Mouse (Mus musculus) embryonic stem cell, embryonic (primary cell): Measurements from ENCODE around the gene Pla2r1.

Experiments used
- CTCF ChIA-PET, 4 experiments: fragments of 300-600 bp in 2 of 4; fragments of 350-600 bp in 2 of 4; sonication (Branson Sonifier 250); formaldehyde crosslinking; loops; one replicate each; lab custom pipeline; 2022; ENCODE audit warnings: inconsistent platforms in 2 of 4; lab: Charles Lee
- POLR2A ChIA-PET, 4 experiments: fragments of 300-600 bp in 2 of 4; fragments of 350-600 bp in 2 of 4; sonication (Branson Sonifier 250); formaldehyde crosslinking; loops; one replicate each; lab custom pipeline; 2022; ENCODE audit warnings: antibody characterized with exemption in 4 of 4, inconsistent platforms in 1 of 4; lab: Charles Lee

The Pla2r1 gene

GRCm38 (mm10) chr2:60418075-60418474 lies 135.0 kb downstream of the Pla2r1 start:
- ChIA-PET CTCF (interaction anchor here in 2 of 4 experiments (0.5 to 1.2 kb wide), 4 partner anchors 15 to 369 kb away, joined by 3 to 4 read pairs (median 3); no protein-coding TSS in a partner anchor), POLR2A (interaction anchor here in 3 of 4 experiments (0.5 to 2.8 kb wide), 10 partner anchors 8 to 374 kb away, joined by 3 to 11 read pairs (median 3); partner anchors contain the start of gene Ly75 (in 3 of the 3))

GRCm38 (mm10) chr2:60414334-60414733 lies 138.8 kb downstream of the Pla2r1 start:
- ChIA-PET CTCF (interaction anchor here (0.6 to 1.5 kb wide), 6 partner anchors 29 to 50 kb away, joined by 3 to 6 read pairs (median 4); partner anchors contain the start of gene Ly75 (in 3 of the 4)), POLR2A (interaction anchor here (0.5 to 7.9 kb wide), 48 partner anchors 9 to 1062 kb away, joined by 3 to 239 read pairs (median 4); partner anchors contain the start of genes Ly75 (in 3 of the 4), Baz2b (in 1 of the 4), March7 (in 1 of the 4) and Wdsub1 (in 1 of the 4))

- ChIA-PET CTCF (interaction anchor here in 1 of 4 experiments (1.5 to 2.2 kb wide), 2 partner anchors 29 to 30 kb away, joined by 6 to 7 read pairs; partner anchors contain the start of gene Ly75), POLR2A (interaction anchor here (0.6 to 7.9 kb wide), 14 partner anchors 9 to 765 kb away, joined by 3 to 239 read pairs (median 12); partner anchors contain the start of gene Ly75 (in 3 of the 4))
These were observed 140.0 kb downstream of the Pla2r1 start for GRCm38 (mm10) chr2:60413006-60413650.

- ChIA-PET CTCF (interaction anchor here in 3 of 4 experiments (0.5 to 2.2 kb wide), 6 partner anchors 8 to 888 kb away, joined by 3 to 12 read pairs (median 4); no protein-coding TSS in a partner anchor), POLR2A (interaction anchor here (0.6 to 7.9 kb wide), 50 partner anchors 9 to 1785 kb away, joined by 3 to 239 read pairs (median 4); partner anchors contain the start of genes Ly75 (in 4 of the 4), Baz2b (in 1 of the 4), Ccdc148 (in 1 of the 4) and March7 (in 1 of the 4))
These were observed 141.9 kb downstream of the Pla2r1 start for GRCm38 (mm10) chr2:60411181-60411580.

- ChIA-PET POLR2A (interaction anchor here (0.6 to 7.9 kb wide), 34 partner anchors 8 to 484 kb away, joined by 3 to 239 read pairs (median 4); partner anchors contain the start of gene Ly75 (in 3 of the 4)), CTCF (interaction anchor here in 3 of 4 experiments (0.5 to 1.3 kb wide), 4 partner anchors 26 to 887 kb away, joined by 3 to 12 read pairs (median 6); partner anchors contain the start of gene Ly75 (in 1 of the 3))
These were observed 142.9 kb downstream of the Pla2r1 start for GRCm38 (mm10) chr2:60409989-60410763.

GRCm38 (mm10) chr2:60409194-60409593 lies 143.9 kb downstream of the Pla2r1 start:
- CTCF ChIA-PET: interaction anchor here in 2 of 4 experiments (1.3 kb wide), 2 partner anchors 25 to 26 kb away, joined by 5 to 6 read pairs; partner anchors contain the start of gene Ly75 (in 1 of the 2)
- POLR2A ChIA-PET: interaction anchor here (0.6 to 7.9 kb wide), 21 partner anchors 8 to 1552 kb away, joined by 3 to 239 read pairs (median 4); partner anchors contain the start of gene Ly75 (in 3 of the 4)

- POLR2A ChIA-PET: interaction anchor here in 3 of 4 experiments (1.3 to 7.9 kb wide), 3 partner anchors 13 to 28 kb away, joined by 3 to 239 read pairs (median 212); partner anchors contain the start of gene Ly75 (in 2 of the 3)
- CTCF ChIA-PET: no interaction called here
These were observed 145.7 kb downstream of the Pla2r1 start for GRCm38 (mm10) chr2:60407387-60407786.

- POLR2A ChIA-PET: interaction anchor here (0.6 to 6.4 kb wide), 15 partner anchors 7 to 144 kb away, joined by 3 to 65 read pairs (median 4); partner anchors contain the start of gene Ly75 (in 4 of the 4)
- CTCF ChIA-PET: no interaction called here
These were observed 147.7 kb downstream of the Pla2r1 start for GRCm38 (mm10) chr2:60405431-60405830.

GRCm38 (mm10) chr2:60404763-60405162 lies 148.3 kb downstream of the Pla2r1 start:
- ChIA-PET CTCF (interaction anchor here in 1 of 4 experiments (0.6 kb wide), 1 partner anchor 145 kb away, joined by 6 read pairs; no protein-coding TSS in a partner anchor), POLR2A (interaction anchor here (0.6 to 6.4 kb wide), 16 partner anchors 8 to 143 kb away, joined by 3 to 65 read pairs (median 4); partner anchors contain the start of gene Ly75 (in 4 of the 4))

GRCm38 (mm10) chr2:60401694-60402093 lies 151.4 kb downstream of the Pla2r1 start:
- ChIA-PET CTCF (no interaction called here), POLR2A (interaction anchor here in 3 of 4 experiments (0.9 to 6.4 kb wide), 12 partner anchors 9 to 63 kb away, joined by 3 to 65 read pairs (median 16); partner anchors contain the start of gene Ly75 (in 3 of the 3))

- ChIA-PET POLR2A (no interaction called here), CTCF (no interaction called here)
These were observed 159.3 kb downstream of the Pla2r1 start for GRCm38 (mm10) chr2:60393786-60394185.

GRCm38 (mm10) chr2:60392286-60392685 lies 160.8 kb downstream of the Pla2r1 start:
- CTCF ChIA-PET: interaction anchor here in 1 of 4 experiments (0.6 kb wide), 1 partner anchor 9 kb away, joined by 3 read pairs; the partner anchor contains the start of gene Ly75
- POLR2A ChIA-PET: interaction anchor here in 2 of 4 experiments (0.6 to 1.9 kb wide), 5 partner anchors 9 to 1409 kb away, joined by 3 to 6 read pairs (median 4); partner anchors contain the start of gene Ly75 (in 2 of the 2)

- ChIA-PET POLR2A (interaction anchor here in 1 of 4 experiments (0.6 kb wide), 1 partner anchor 26 kb away, joined by 4 read pairs; no protein-coding TSS in a partner anchor), CTCF (no interaction called here)
These were observed 165.7 kb downstream of the Pla2r1 start for GRCm38 (mm10) chr2:60387363-60387762.

- CTCF ChIA-PET: no interaction called here
- POLR2A ChIA-PET: no interaction called here
These were observed 166.3 kb downstream of the Pla2r1 start for GRCm38 (mm10) chr2:60386835-60387234.

- POLR2A ChIA-PET: interaction anchor here (0.6 to 10.8 kb wide), 51 partner anchors 9 to 850 kb away, joined by 3 to 239 read pairs (median 4); partner anchors contain the start of genes Baz2b (in 1 of the 4), March7 (in 1 of the 4), Pla2r1 (in 1 of the 4) and Tanc1 (in 1 of the 4)
- CTCF ChIA-PET: interaction anchor here in 3 of 4 experiments (0.6 to 1.8 kb wide), 4 partner anchors 10 to 30 kb away, joined by 3 to 6 read pairs (median 4); no protein-coding TSS in a partner anchor
These were observed 168.4 kb downstream of the Pla2r1 start for GRCm38 (mm10) chr2:60384763-60385085.

GRCm38 (mm10) chr2:60384083-60384762 lies 168.9 kb downstream of the Pla2r1 start:
- CTCF ChIA-PET: interaction anchor here in 2 of 4 experiments (0.6 to 1.8 kb wide), 3 partner anchors 9 to 26 kb away, joined by 3 to 6 read pairs (median 4); no protein-coding TSS in a partner anchor
- POLR2A ChIA-PET: interaction anchor here (0.6 to 10.8 kb wide), 69 partner anchors 8 to 1018 kb away, joined by 3 to 239 read pairs (median 4); partner anchors contain the start of genes Baz2b (in 1 of the 4), March7 (in 1 of the 4), Pla2r1 (in 1 of the 4) and Tanc1 (in 1 of the 4)
